Mouse (Mus musculus) urinary bladder, postnatal 14 days (tissue): ENCODE measurements at regions not wholly inside any gene's neighbourhood (a gene's known extent, or its start where the extent isn't known, plus 50 kb on each side); places are given as distances from the start of the nearest gene placed in this dataset.

Experiments
- DNase-seq: peaks from one replicate; pipeline ENCODE4 v3.0.0; 2021; ENCODE audit warnings: low spot score

- DNase-seq = no peak
Observed at GRCm38 (mm10) chr4:131298011-131298674, 354.0 kb downstream of the Matn1 start.

GRCm38 (mm10) chr4:131303936-131304335 lies 359.8 kb downstream of the Matn1 start:
- DNase-seq = no peak

- DNase-seq = no peak
Observed at GRCm38 (mm10) chr4:131304361-131304777, 360.2 kb downstream of the Matn1 start.

- no peak for DNase-seq
Observed at GRCm38 (mm10) chr4:131314231-131314630, 370.0 kb downstream of the Matn1 start.

GRCm38 (mm10) chr4:131316041-131316440 lies 371.9 kb downstream of the Matn1 start:
- no peak for DNase-seq

GRCm38 (mm10) chr4:131322323-131322722 lies 378.1 kb downstream of the Matn1 start:
- DNase-seq = no peak

GRCm38 (mm10) chr4:131324486-131324885 lies 380.3 kb downstream of the Matn1 start:
- no peak for DNase-seq

- no peak for DNase-seq
Observed at GRCm38 (mm10) chr4:131325200-131325599, 381.0 kb downstream of the Matn1 start.

GRCm38 (mm10) chr4:131325609-131326008 lies 381.4 kb downstream of the Matn1 start:
- no peak for DNase-seq

- DNase-seq = no peak
Observed at GRCm38 (mm10) chr4:131329398-131329797, 385.2 kb downstream of the Matn1 start.

- no peak for DNase-seq
Observed at GRCm38 (mm10) chr4:131331646-131332045, 387.5 kb downstream of the Matn1 start.

- DNase-seq = no peak
Observed at GRCm38 (mm10) chr4:131336801-131337200, 392.6 kb downstream of the Matn1 start.

GRCm38 (mm10) chr4:131340993-131341695 lies 397.0 kb downstream of the Matn1 start:
- no peak for DNase-seq

- no peak for DNase-seq
Observed at GRCm38 (mm10) chr4:131346727-131347126, 402.5 kb downstream of the Matn1 start.

GRCm38 (mm10) chr4:131350268-131350667 lies 406.1 kb downstream of the Matn1 start:
- DNase-seq = no peak

- DNase-seq = no peak
Observed at GRCm38 (mm10) chr4:131354908-131355307, 410.7 kb downstream of the Matn1 start.

- no peak for DNase-seq
Observed at GRCm38 (mm10) chr4:131355526-131355991, 411.4 kb downstream of the Matn1 start.

GRCm38 (mm10) chr4:131356316-131356715 lies 412.1 kb downstream of the Matn1 start:
- DNase-seq = no peak

GRCm38 (mm10) chr4:131363030-131363429 lies 418.8 kb downstream of the Matn1 start:
- DNase-seq = no peak

- DNase-seq = peak; percentile 44
Observed at GRCm38 (mm10) chr4:131364671-131365252, 420.6 kb downstream of the Matn1 start.

GRCm38 (mm10) chr4:131366006-131366405 lies 421.8 kb downstream of the Matn1 start:
- DNase-seq = no peak

GRCm38 (mm10) chr4:131366656-131367055 lies 422.5 kb downstream of the Matn1 start:
- no peak for DNase-seq

GRCm38 (mm10) chr4:131372517-131372916 lies 428.3 kb downstream of the Matn1 start:
- no peak for DNase-seq
